Mouse (Mus musculus) MEL (cell line): Measurements from ENCODE around the gene Nek11.

ENCODE experiments used
- CTCF ChIP-seq, 3 experiments: IDR thresholded peaks in 2 of 3; conservative IDR thresholded peaks in 1 of 3; 2 replicates each; pipeline ENCODE4 v1.5.1; 2011 to 2012; ENCODE audit warnings: low read length in 3 of 3, low read depth in 2 of 3, mild to moderate bottlenecking in 2 of 3, improper control_type of control experiment in 1 of 3, inconsistent platforms in 1 of 3, mixed read lengths in 1 of 3, moderate library complexity in 1 of 3; ENCODE audit not compliant: control insufficient read depth in 1 of 3, insufficient read depth in 1 of 3, poor library complexity in 1 of 3, severe bottlenecking in 1 of 3
- JUND ChIP-seq: IDR thresholded peaks from 2 replicates; pipeline ENCODE4 v1.6.1; 2011; ENCODE audit warnings: low read depth, mild to moderate bottlenecking, improper control_type of control experiment, low read length
- MXI1 ChIP-seq: IDR thresholded peaks from 2 replicates; pipeline ENCODE4 v1.6.1; 2011; ENCODE audit warnings: mild to moderate bottlenecking, low read depth, low read length, improper control_type of control experiment
- POLR2A ChIP-seq, 2 experiments: IDR thresholded peaks; 2 replicates each; pipeline ENCODE4 v1.6.1; 2011 to 2012; ENCODE audit warnings: low read length in 2 of 2, mild to moderate bottlenecking in 2 of 2, control low read depth in 1 of 2, improper control_type of control experiment in 1 of 2, low read depth in 1 of 2, moderate library complexity in 1 of 2; ENCODE audit not compliant: control insufficient read depth in 1 of 2, insufficient read depth in 1 of 2, poor library complexity in 1 of 2
- TCF12 ChIP-seq: IDR thresholded peaks from 2 replicates; pipeline ENCODE4 v1.6.1; 2014; ENCODE audit warnings: low read depth, mild to moderate bottlenecking, inconsistent platforms, low read length, improper control_type of control experiment, moderate library complexity

GRCm38 (mm10) chr9:105252349-105253041 lies 142.8 kb downstream of the Nek11 start:
- TF ChIP-seq CTCF (IDR thresholded peaks at IDR 0.05 in 2 of 3, conservative IDR thresholded peaks at IDR 0.05 in 1 of 3; ENCODE audit: control insufficient read depth in 1 of 3, insufficient read depth in 1 of 3, low read depth in 2 of 3, low read length in 3 of 3, poor library complexity in 1 of 3, severe bottlenecking in 1 of 3): no peak
- no peak for TF ChIP-seq MXI1
- no peak for TF ChIP-seq TCF12
- no peak for TF ChIP-seq JUND
- no peak for TF ChIP-seq POLR2A (IDR thresholded peaks at IDR 0.05; ENCODE audit: control insufficient read depth in 1 of 2, insufficient read depth in 1 of 2, low read depth in 1 of 2, low read length in 2 of 2, poor library complexity in 1 of 2)
